Mouse (Mus musculus): ENCODE results near the gene Gm10073.

DNA sequence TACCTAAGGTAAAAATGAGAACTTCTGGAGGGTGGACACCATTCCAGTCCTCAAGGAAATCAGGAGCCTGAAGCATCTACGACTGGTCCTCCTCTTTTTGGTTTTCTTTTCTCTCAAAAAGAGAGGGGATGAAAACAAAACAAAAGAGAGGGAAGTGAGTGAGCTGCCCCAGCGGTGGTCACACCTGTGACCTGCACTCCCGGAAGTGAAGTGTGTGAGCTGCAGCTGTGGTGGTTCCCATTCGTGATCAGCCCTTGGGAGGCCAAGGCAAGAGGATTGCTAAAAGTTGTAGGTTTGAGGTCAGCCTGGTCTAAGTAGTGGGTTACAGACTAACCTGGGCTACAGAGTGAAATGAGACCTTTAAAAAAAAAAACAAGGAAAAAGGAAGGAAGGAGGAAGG, 32.9 kb upstream of the Gm10073 start:
- no peak for TF ChIP-seq CTCF (conservative IDR thresholded peaks at IDR 0.05; ENCODE audit: low read length)
- no peak for TF ChIP-seq POU5F1 (IDR thresholded peaks at IDR 0.05; ENCODE audit: borderline replicate concordance, low read length)
